Mouse (Mus musculus): ENCODE data around the gene Marcksl1.

- peak; percentile 87; the same call in 1 of the 2 replicates for TF ChIP-seq POLR2A (IDR thresholded peaks at IDR 0.05; ENCODE audit: borderline replicate concordance, extremely low read depth, low read depth, low read length)
- TF ChIP-seq CTCF (IDR thresholded peaks at IDR 0.05; ENCODE audit: insufficient read depth, low read length) = no peak
Observed at GRCm38 (mm10) chr4:129556532-129557223, 43.3 kb downstream of the Marcksl1 start.

Measured in lung, adult 2 months (tissue).